Mouse (Mus musculus): ENCODE data around the gene Zfp800.

Gene Zfp800

GRCm38 (mm10) chr6:28202833-28203232 is 195.0 kb downstream of the Zfp800 start:
- DNase-seq (ENCODE audit: low spot score), result no peak

DNA sequence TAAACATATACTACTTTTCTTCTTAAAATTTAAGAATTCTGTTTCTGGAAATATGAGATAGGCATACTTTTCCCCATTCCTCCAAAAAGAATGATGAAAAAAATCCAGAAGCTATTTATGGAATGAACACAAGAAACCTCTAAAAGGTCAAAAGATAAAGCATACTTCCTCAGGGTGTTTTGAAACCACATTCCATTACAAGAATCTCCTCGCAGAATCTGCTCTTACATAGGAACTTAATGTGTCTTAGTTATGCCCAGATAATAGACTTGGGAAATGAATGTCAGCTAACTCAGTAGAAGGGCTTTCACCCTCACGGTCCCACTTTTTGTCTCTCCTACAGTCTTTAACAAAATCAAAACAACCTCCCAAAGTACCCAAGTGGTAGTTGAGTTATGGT is 203.9 kb downstream of the Zfp800 start:
- DNase-seq (ENCODE audit: low spot score), result no peak

- no peak for DNase-seq (ENCODE audit: low spot score)
Measured at GRCm38 (mm10) chr6:28191935-28192334, 205.9 kb downstream of the Zfp800 start.

All from urinary bladder, postnatal 10 days (tissue).